Mouse (Mus musculus) G1E (cell line): ENCODE measurements around the gene Nod1. TPM values are rescaled to one million over a fixed set of nuclear protein-coding genes. Genes with fewer than 3 reads are reported as not detected.

ENCODE experiments used
- ATAC-seq: 2 replicates; pipeline ENCODE4 v1.8.0; 2016; ENCODE audit warnings: mild to moderate bottlenecking; ENCODE audit not compliant: insufficient number of reproducible peaks, poor library complexity, low FRiP score, severe bottlenecking; ENCODE audit errors: extremely low read depth
- DNase-seq: peaks from one replicate; pipeline ENCODE4 v3.0.0; 2012; ENCODE audit warnings: low spot score
- H3K27me3 ChIP-seq: 2 replicates; pipeline ENCODE4 v1.6.1; 2012; ENCODE audit warnings: mild to moderate bottlenecking, low read length, inconsistent platforms; ENCODE audit not compliant: insufficient read depth
- H3K36me3 ChIP-seq: replicated peaks from 2 replicates; pipeline ENCODE3; 2012; ENCODE audit warnings: mild to moderate bottlenecking, inconsistent platforms
- H3K4me1 ChIP-seq: 2 replicates; pipeline ENCODE4 v1.6.1; 2012; ENCODE audit warnings: low read depth, low read length, inconsistent platforms, mixed read lengths; ENCODE audit not compliant: insufficient read depth
- H3K4me3 ChIP-seq: 2 replicates; pipeline ENCODE4 v1.5.1; 2012; ENCODE audit warnings: low read depth, mild to moderate bottlenecking, inconsistent platforms, low read length, moderate library complexity, mixed read lengths
- H3K9me3 ChIP-seq: replicated peaks from 2 replicates; pipeline ENCODE4 v1.6.1; 2012; ENCODE audit warnings: inconsistent platforms
- CTCF ChIP-seq: IDR thresholded peaks from 2 replicates; pipeline ENCODE4 v1.5.1; 2012; ENCODE audit warnings: low read depth, low read length, inconsistent platforms, mixed read lengths
- GATA1 ChIP-seq: IDR thresholded peaks from 2 replicates; pipeline ENCODE4 v1.6.1; 2012; ENCODE audit warnings: borderline replicate concordance, low read length, inconsistent platforms, mixed read lengths
- GATA2 ChIP-seq: IDR thresholded peaks from 2 replicates; pipeline ENCODE4 v1.6.1; 2012; ENCODE audit warnings: low read depth, low read length, inconsistent platforms, borderline replicate concordance
- POLR2AphosphoS5 ChIP-seq: IDR thresholded peaks from 2 replicates; pipeline ENCODE4 v1.6.1; 2012; ENCODE audit warnings: low read depth, low read length, inconsistent platforms; ENCODE audit not compliant: insufficient replicate concordance
- TAL1 ChIP-seq: conservative IDR thresholded peaks from 2 replicates; pipeline ENCODE4 v1.6.1; 2012; ENCODE audit warnings: low read depth, low read length, inconsistent platforms, mixed read lengths
- polyA plus RNA-seq: library from polyadenylated mRNA; stranded (reverse); fragments of >175 nt; gene quantifications from 2 replicates; pipeline ENCODE4 v1.2.3, GENCODE M21; 2012
- total RNA-seq, 2 experiments: library from RNA; stranded (forward) in 1 of 2; stranded (reverse) in 1 of 2; fragments of 200-1000 nt in 1 of 2; fragments of >200 nt in 1 of 2; fragmentation: Nextera tagmentation in 1 of 2; gene quantifications; 2 replicates each; pipeline ENCODE4 v1.2.3; 2014 to 2017

Gene Nod1
- total and polyA plus RNA-seq, 3 experiments, result 0.03 to 0.11 TPM; not detected in 1

GRCm38 (mm10) chr6:54916163-54916562 lies 56.2 kb downstream of the Nod1 start:
- Histone ChIP-seq H3K4me1 (peaks cover 14% of the 10 kb centered on the region), H3K4me3 (no peak overlapping the region), H3K9me3 (no peaks in the 10 kb centered on the region), H3K36me3 (no peaks in the 10 kb centered on the region), H3K27me3 (peaks cover 8% of the 10 kb centered on the region)
- DNase-seq (no peak), ATAC-seq (peak; percentile 34)
- no peak for TF ChIP-seq POLR2AphosphoS5
- TF ChIP-seq GATA1, result no peak
- no peak for TF ChIP-seq TAL1
- no peak for TF ChIP-seq GATA2
- no peak for TF ChIP-seq CTCF

DNA sequence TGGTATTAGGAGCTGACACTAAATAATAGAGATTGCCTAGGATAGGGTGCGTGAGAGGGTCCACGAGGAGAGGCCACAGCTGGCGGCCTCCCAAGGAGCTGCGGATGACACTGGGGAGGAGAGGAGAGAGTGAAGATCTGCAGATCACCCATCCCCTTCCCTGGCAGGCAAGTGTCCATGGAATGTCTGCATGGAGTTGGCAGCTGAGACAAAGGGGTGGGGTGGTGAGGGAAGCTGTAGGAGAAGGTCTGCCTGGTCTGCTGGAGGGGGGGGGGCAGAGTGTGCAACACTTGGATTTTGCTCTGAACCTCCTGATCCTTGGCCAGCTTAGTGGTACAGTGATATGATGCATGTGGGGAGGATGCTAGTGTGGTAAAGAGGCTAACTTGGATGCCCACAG lies 57.4 kb downstream of the Nod1 start:
- Histone ChIP-seq H3K9me3 (no peaks in the 10 kb centered on the region), H3K4me3 (no peak overlapping the region), H3K4me1 (peaks cover 14% of the 10 kb centered on the region), H3K36me3 (no peaks in the 10 kb centered on the region), H3K27me3 (peaks cover 6% of the 10 kb centered on the region)
- TF ChIP-seq GATA1 (no peak), POLR2AphosphoS5 (no peak), TAL1 (no peak), CTCF (no peak), GATA2 (no peak)
- ATAC-seq (no peak), DNase-seq (no peak)

- ATAC-seq, result no peak
- H3K36me3 ChIP-seq, result peaks cover 4% of the 10 kb centered on the region
- TF ChIP-seq GATA2 (no peak), CTCF (no peak), POLR2AphosphoS5 (no peak)
- H3K9me3 ChIP-seq, result no peaks in the 10 kb centered on the region
- H3K27me3 ChIP-seq, result no peaks in the 10 kb centered on the region
- H3K4me1 ChIP-seq, result no peaks in the 10 kb centered on the region
- H3K4me3 ChIP-seq, result no peak overlapping the region
- DNase-seq, result no peak
Observed at GRCm38 (mm10) chr6:54906053-54907040, 66.1 kb downstream of the Nod1 start.

DNA sequence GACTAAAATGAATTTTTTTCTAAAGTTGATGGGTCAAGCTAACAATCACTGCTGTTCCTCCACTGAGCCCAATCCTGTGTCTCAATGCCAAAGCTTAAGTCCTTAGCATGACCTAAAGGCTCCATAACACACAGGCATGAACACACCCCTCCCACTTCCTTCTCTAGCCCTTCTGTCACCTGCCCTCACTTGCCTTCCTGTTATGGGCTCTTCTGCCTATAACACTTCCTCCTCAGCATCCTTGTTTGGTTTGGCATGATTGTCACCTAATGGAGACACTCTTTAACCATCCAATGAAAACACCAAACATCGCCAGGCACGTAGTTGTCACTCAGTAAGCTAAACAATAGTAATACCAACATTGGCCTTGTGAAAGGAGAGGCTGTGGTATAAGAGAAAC lies 69.9 kb downstream of the Nod1 start:
- Histone ChIP-seq H3K4me3 (no peak overlapping the region), H3K36me3 (peaks cover 12% of the 10 kb centered on the region), H3K4me1 (no peaks in the 10 kb centered on the region), H3K9me3 (no peaks in the 10 kb centered on the region), H3K27me3 (no peaks in the 10 kb centered on the region)
- no peak for DNase-seq
- no peak for ATAC-seq
- no peak for TF ChIP-seq CTCF
- no peak for TF ChIP-seq TAL1
- no peak for TF ChIP-seq GATA1

GRCm38 (mm10) chr6:54900256-54900655 lies 72.2 kb downstream of the Nod1 start:
- DNase-seq, result no peak
- Histone ChIP-seq H3K27me3 (no peaks in the 10 kb centered on the region), H3K36me3 (peaks cover 26% of the 10 kb centered on the region), H3K4me3 (no peak overlapping the region), H3K9me3 (no peaks in the 10 kb centered on the region), H3K4me1 (no peaks in the 10 kb centered on the region)
- ATAC-seq, result no peak
- TF ChIP-seq GATA1 (no peak), TAL1 (no peak), CTCF (no peak)

- no peaks in the 10 kb centered on the region for H3K27me3 ChIP-seq
- no peaks in the 10 kb centered on the region for H3K9me3 ChIP-seq
- H3K4me1 ChIP-seq, result no peaks in the 10 kb centered on the region
- no peak overlapping the region for H3K4me3 ChIP-seq
- H3K36me3 ChIP-seq, result peaks cover 62% of the 10 kb centered on the region
- ATAC-seq (no peak), DNase-seq (no peak)
- TF ChIP-seq GATA2, result no peak
- no peak for TF ChIP-seq TAL1
- TF ChIP-seq GATA1, result no peak
- no peak for TF ChIP-seq CTCF
- TF ChIP-seq POLR2AphosphoS5, result no peak
Observed at GRCm38 (mm10) chr6:54891384-54891783, 81.0 kb downstream of the Nod1 start.
